Mouse (Mus musculus): ENCODE data around the gene Olfr373.
"Not testable (repeated sequence)": the region's sequence is repeated elsewhere in the genome, so short reads cannot be mapped to it uniquely, and the experiment has no call there.

Olfr373 gene

DNA sequence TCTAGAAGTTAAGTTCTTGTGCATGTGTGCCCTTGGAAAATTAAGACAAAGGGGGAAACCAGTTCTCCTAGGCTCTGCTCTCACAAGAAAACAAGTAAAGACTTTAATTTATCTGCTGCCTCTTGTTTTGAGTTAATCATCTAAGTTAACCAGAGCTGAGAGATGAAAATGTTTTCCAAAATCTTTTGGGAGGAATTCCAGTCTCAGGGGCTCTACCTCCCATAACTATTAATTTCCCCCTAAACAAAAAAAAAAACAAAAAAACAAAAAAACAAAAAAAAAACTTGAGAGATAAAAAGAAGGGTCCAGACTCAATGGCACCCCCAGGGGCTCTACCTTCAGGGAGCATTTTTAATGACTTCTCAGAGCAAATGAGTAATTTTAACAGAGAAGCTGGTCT, at the start of gene Olfr373:
Gene Olfr373, plus strand, starts transcription at position 301 of the 400 bp plus-strand sequence.
- not testable (repeated sequence) for DNase-seq

DNA sequence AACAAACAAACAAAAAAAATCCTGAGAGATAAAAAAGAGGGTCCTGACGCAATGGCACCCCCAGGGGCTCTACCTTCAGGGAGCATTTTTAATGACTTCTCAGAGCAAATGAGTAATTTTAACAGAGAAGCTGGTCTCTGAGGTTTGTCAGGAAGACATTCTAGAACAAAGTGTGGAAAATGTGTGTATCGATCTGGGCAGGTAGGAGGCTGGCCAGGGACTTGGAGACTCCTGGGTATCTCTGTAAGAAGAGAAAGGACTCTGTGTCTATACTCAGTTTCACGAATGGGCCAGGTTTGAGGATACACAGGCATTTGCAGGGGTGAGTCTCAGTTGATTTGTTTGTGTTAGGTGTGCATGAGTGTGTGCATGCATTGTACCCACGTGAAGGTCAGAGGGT, 42.1 kb upstream of the Olfr373 start, which contains the start of gene Olfr372:
Gene Olfr372, plus strand, starts transcription at position 301 of the 400 bp plus-strand sequence.
- not testable (repeated sequence) for DNase-seq

DNA sequence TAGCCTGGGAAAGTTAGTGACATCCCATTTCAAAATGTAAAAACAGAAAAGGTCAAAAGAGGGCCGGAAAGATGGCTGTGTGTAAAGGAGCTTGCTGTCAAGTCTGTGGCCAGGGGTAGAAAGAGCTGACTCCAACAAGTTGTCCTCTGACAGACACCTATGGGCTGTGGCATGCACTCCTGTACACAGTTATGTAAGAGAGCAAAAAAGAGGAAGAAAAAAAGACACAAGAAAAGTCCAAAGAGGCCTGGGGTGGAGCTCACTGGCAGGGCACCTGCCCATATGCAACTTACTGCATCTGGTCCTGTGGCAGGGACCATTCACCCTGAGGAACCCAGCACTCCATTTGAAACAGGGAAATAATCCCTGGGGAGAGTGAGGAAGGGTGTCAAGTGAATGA, 40.5 kb upstream of the Olfr373 start:
- no peak for DNase-seq

DNA sequence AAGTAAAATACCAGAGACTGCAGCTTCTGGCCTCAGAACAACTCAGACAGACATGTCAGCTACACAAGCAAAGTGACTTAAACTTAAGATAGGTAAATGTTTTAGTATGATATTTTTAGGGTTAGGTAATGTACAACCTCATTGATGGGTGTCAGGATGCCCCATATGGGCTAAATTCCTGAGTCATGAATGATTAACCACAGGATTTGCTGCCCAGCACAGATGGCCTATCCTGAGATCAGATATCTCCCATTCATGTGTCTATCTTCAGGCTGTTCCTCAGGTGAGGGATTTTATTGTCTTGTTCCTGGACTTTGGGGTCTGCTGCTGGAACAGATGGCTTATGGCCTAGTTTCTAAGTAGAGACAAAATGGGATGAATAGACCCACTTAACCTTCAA, 28.3 kb upstream of the Olfr373 start:
- DNase-seq: not testable (repeated sequence)

DNA sequence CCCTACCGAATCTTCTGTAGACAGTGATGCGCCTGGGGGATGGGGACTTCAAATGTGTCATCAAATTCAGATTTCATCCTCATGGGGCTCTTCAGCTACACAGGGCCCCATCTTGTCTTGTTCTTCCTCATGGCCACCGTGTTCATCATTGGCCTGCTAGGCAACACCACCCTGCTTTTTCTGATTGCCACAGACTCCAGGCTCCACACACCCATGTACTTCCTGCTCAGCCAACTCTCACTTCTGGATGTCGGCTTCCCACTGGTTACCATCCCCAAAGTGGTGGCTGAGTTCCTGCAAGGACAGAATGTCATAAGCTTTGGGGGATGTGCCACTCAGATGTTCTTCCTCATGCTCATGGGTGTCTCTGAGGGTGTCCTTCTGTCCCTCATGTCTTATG, 25.3 kb upstream of the Olfr373 start:
- not testable (repeated sequence) for DNase-seq

DNA sequence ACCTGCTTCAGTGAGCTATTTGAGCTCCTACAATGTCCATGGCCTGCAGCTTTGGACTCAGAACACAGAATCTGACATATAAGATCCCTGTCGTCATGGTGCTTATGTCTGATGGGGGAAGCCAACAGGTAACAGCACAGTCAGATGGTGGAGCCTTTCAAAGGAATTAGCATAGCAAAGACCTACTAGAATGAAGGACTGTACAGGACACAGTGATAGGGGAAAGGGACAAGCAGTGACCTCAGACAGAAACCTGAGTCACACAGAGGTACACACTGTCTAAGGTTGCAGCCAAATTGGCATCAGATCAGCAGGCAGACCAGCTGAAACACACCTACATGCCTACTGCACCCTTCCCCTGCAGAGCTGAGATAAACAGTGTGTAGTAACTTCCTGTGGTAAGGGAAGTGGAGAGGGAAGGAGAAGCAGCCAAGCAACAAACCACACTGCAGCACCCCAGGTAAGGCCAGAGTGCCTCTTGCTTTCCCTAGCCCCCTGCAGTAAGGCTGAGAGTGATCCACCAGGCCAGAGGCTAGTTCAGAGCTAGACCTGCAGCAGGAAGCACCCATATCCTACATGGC, 16.1 kb upstream of the Olfr373 start:
- DNase-seq: not testable (repeated sequence)

DNA sequence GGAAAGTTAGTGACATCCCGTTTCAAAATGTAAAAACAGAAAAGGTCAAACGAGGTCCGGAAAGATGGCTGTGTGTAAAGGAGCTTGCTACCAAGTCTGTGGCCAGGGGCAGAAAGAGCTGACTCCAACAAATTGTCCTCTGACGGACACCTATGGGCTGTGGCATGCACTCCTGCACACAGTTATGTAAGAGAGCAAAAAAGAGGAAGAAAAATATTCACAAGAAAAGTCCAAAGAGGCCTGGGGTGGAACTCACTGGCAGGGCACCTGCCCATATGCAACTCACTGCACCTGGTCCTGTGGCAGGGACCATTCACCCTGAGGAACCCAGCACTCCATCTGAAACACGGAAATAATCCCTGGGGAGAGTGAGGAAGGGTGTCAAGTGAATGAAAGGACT, 1.8 kb downstream of the Olfr373 start:
- DNase-seq: no peak

DNA sequence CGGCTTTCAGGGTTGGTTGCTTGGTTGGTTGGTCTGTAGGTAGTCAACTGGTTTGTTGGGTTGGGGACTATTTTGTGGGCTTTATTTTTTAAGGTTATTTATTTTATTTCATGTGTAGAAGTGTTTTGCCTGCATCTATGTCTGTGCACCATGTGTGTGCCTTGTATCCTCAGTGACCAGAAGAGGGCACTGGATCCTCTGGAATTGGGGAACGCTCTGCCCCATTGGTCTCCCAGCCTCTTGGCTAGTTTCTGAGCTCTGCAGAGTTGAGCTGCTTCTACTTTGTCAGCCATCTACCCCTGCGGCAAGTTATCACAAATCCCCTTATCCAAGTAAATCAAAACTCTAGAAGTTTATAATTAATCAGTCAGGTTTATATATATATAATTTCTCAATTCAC, 4.6 kb downstream of the Olfr373 start:
- not testable (repeated sequence) for DNase-seq

DNA sequence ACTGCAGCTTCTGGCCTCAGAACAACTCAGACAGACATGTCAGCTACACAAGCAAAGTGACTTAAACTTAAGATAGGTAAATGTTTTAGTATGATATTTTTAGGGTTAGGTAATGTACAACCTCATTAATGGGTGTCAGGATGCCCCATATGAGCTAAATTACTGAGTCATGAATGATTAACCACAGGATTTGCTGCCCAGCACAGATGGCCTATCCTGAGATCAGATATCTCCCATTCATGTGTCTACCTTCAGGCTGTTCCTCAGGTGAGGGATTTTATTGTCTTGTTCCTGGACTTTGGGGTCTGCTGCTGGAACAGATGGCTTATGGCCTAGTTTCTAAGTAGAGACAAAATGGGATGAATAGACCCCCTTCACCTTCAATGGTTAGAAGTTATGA, 13.7 kb downstream of the Olfr373 start:
- DNase-seq: not testable (repeated sequence)

DNA sequence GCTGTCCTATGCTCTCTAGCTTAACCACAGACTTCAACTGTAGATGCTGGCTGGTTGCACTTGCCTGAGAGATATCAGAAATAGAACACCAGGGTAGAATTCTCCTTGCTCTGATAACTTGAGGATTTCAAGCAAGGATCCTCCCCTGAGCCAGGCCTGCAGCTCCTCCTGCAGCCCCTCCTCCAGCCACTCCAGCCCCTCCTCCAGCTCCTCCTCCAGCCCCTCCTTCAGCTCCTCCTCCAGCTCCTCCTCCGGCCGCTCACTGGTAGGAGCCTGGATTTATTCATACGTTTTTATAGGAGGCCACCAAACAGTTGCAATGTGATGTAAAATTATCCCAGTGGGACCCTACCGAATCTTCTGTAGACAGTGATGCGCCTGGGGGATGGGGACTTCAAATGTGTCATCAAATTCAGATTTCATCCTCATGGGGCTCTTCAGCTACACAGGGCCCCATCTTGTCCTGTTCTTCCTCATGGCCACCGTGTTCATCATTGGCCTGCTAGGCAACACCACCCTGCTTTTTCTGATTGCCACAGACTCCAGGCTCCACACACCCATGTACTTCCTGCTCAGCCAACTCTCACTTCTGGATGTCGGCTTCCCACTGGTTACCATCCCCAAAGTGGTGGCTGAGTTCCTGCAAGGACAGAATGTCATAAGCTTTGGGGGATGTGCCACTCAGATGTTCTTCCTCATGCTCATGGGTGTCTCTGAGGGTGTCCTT, 16.6 kb downstream of the Olfr373 start:
- DNase-seq: peak; percentile 75 to 80

DNA sequence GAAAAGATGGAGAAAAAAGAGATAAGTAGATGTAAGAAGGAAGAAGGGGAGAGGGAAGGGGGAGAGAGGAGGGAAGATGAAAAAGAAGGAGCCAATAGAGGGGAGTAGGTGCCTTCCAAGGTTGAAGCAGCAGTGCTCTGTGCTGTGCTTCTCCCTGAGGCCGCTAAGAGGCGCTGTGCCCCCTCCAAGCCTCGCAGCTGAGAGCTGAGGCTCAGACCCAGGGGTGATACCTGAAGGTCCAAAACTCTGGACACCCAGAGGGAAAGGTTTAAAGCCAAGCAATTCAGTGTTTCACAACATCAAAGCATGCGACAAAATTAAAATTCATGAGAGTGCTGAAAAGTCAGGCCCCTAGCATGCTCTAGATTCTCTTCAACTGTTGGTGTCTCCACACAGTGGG, 22.2 kb downstream of the Olfr373 start:
- DNase-seq: no peak

DNA sequence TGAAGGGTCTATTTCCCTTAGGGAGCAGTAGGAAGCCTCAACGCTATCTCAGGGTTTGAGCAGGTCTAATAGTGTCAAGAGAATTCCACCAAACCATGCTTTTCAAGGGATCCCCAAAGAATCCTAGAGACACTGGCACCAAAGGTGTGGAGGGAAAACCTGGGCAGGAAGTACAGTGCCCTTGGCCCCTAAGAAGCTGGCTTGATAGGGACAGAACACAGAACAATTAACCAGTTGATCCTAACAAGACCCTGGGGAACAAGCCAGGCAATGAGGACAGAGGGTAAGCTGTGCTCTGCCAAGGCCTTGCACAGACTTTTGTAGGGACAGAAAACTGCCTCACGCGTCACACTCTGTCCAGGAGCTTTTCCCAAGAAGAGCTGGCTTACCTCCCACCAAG, 23.8 kb downstream of the Olfr373 start, which contains the start of gene Olfr374:
Gene Olfr374, plus strand, starts transcription at position 301 of the 400 bp plus-strand sequence.
- no peak for DNase-seq

DNA sequence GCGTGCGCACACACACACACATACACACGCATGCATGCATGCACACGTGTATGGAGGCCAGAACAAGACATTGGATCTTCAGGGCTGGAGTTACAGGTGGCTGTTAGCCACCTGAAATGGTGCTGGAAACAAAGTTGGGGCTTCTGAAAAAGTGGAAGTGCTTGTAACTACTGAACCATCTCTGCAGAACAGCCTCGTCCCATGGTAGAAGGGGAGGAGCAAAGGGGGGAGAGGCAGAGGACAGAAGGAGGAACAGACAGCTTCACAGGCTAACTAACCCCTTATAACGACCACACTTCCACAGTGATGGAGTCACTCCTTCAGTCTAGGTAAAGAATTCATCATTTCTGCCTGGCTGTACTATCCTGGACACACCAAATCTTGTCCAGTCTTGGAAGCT, 27.9 kb downstream of the Olfr373 start:
- DNase-seq: no peak

DNA sequence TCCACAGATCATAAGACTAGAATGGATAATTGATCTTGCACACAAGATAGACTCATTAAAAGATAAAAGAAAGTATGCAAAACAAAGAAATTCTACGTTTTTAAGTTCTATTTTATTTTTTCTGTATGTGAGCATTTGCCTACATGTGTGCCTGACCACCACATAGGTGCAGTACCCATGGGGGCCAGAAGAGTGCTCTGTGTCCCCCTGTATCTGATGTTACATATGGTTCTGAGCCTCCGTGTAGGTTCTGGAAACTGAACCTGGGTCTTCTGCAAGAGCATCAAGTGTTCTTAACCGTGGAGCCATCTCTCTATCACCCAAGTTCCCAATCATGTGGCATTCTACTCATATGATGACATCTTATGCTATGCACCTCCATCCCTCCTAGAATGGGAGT, 29.5 kb downstream of the Olfr373 start:
- DNase-seq: no peak

DNA sequence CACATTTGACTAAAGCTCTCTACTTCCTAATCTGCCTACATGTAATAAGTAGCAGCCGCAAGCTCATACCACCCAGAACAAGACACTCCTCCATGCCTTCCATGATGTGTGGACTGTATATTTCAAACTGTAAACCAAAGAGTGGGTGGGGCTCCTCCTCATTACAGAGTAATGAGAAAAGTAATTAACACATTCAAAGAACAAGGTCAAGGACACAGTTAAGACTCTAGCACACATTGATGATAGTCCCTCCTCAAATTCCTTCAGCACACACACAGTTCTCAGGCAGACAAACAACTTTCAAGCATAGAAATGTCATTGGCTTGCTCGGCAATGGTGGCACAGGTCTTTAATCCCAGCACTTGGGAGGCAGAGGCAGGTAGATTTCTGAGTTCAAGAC, 32.2 kb downstream of the Olfr373 start:
- no peak for DNase-seq

DNA sequence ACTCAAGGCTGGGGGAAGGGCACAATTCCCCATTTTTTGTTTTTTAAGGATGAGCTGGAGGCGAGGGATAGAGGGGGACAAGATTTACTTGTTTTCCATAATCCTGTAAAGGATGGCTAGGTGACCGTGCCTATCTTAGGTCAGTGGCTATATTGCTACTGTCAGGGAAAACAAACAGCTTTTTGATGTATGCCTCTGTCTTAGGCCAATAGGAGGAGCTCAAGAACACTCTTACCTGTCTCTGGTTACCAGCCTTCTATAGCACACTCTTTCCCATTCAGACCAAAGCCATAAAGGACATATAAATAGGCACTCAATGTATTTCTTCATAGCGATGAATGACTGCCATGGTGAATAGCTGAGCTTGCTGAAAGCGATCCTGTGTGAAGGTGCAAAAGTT, 35.6 kb downstream of the Olfr373 start:
- no peak for DNase-seq

DNA sequence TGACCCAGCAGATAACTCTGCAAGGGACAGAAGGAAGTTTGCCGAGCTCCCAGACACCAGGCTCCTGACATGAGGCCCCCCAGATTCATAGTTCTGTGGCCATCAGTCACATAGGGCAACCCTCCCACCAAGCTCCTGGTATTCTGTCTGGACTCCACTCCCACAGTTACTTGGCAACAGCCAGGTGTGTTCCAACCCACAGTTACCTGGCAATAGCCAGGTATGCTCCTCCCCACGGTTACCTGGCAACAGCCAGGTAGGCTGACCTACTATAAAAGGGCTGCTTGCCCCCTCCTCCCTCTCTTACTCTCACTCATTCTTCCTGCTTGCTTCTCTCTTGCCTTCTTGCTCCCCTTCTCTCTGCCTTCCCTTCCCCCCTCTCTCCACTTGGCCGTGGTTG, 38.5 kb downstream of the Olfr373 start:
- DNase-seq: not testable (repeated sequence)

DNA sequence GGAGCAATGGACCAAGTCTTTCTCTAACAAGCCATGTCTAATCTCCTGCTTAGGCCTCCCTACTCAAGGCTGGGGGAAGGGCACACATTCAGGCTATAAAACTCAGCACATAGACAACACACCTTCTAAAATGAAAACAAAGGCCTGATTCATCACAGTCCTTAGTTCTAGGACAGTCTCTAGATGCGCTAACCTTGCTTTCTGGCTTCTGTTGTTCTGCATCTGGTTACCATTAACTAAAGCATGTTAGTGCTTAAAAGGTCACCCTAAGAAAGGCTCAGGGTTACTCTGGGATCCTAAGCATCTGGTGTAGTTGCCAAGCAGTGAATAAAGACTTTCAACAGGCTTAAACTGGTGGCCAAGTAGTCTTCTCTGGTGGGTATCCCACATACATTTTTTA, 39.0 kb downstream of the Olfr373 start:
- no peak for DNase-seq

DNA sequence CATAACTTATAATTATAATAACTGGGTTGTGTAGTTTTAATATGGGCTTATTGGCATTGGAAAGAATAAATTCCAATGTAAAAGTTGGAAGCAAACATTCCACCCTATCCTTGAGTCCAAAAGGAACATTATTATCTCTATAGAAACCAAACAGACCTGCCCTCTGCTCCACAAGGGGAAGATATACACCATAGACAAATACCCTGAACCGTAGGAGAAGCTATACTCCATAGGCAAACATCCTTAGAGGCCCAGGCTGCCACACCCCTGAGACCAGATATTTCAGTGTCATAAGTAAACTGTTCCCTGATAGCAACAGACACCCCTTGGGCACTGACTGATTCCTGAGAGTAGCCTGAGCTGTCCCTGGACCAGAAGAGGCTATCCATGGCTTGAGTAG, 44.9 kb downstream of the Olfr373 start:
- no peak for DNase-seq

DNA sequence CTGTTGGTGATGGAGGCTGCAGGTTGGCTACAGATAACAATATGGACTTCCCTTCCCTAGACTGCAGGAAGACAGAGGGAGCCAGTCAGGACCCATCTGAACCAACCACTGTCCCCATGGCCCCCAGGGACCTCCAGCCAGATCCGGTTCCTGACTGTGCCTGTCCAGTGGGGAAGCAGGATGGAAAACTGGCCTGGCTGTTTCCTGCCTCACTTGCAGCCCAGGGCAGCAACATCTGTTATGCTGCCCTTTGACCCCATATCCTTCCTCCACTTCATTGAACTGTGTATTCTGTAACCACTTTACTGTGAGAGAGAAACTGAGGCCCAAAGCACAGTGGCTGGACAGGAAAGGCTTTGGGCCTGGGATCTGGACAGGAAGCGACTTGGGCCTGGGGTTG, 48.3 kb downstream of the Olfr373 start:
- DNase-seq: peak; percentile 64 to 68

DNA sequence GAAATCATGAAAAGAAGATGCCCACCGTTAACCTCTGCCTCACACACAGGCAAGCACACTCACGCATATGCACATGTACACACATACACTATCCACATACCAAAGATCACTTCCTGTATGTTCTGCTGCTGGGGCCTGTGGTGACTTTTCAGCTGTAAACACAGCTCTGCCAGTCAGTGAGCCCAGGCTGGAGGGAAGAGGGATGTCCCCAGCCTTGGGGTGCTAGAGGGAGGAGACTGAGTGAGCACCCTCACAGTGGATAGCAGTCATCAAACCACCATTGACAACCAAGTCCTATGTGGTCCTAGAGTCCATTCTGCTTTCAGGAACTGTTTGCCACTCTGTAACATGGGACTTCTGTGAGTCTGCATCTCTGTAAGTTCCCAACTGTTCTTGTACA, 48.9 kb downstream of the Olfr373 start:
- DNase-seq: no peak

DNA sequence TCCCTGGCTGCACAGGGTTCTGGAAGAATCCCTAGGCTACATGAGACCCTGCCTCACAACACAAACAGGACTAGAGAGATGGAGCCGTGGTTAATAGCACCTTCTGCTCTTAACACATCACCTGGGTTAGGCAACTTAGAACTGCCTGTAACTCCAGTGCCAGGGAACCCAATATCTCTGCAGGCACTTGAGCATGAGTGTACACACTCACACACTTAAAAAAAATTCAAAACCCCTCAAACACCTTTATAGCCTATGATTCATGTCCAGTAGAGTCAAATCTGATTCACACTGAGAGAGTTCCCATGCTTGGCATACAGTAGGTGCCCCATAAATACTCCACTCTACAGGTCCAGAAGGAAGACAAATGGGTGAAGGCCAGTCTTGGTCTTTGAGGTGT, 49.4 kb downstream of the Olfr373 start:
- no peak for DNase-seq

DNA sequence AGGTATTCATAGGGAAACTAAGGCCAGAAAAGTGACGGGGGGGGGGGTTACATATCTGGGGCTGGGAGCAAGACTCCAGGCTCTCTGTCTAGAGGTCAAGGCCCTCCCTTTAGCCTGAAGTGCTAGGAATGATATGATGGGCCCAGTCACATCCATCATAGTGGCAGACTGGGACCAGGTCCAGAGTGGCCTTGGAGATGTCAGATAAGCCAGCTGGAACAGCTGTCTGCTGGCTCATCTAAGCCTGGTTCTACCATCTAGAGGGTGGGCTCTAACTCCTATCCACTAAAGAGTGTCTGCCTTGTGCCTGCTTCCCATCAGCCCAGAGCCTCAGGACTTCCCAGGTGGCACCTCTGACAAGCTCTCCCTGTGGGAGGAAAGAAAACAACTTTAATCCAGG, 49.9 kb downstream of the Olfr373 start:
- peak; percentile 67 to 73 for DNase-seq

DNA sequence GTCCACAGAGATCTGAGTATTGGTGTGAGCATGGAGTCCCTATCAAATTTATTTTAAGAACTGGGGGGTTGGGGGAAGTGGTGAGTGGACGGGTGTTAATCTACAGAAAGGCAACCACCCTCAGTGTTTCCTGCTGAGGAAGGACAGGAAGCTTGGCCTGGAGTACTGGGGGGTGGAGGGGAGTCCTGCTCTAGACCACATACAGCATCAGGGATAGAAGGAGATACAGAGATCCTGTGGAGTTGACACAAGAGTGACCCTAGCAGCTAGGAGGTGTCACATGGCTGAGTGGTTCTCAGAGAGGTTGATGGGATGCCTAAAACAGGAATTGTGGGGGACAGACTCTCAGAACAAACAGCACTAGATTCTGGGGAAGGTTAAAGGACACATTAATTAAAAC, 50.5 kb downstream of the Olfr373 start:
- peak in 1 of 2 experiments; percentile 29 for DNase-seq

All from kidney, postnatal 4 days (tissue).